Mouse (Mus musculus): ENCODE data around the gene Lcmt1. TPM values are rescaled to one million over a fixed set of nuclear protein-coding genes. Genes with fewer than 3 reads are reported as not detected.

Lcmt1 gene
- polyA plus RNA-seq, 1 experiment from 2014 or later = 50.2 TPM

- 62% methylated on average over 6 of the region's 6 CpGs for WGBS
- H3K4me3 ChIP-seq = no peak overlapping the region
- no peaks in the 10 kb centered on the region for H3K9me3 ChIP-seq
- H3K4me1 ChIP-seq = peaks cover 9% of the 10 kb centered on the region
- peaks cover 7% of the 10 kb centered on the region; the same call in 1 of the 2 replicates for H3K36me3 ChIP-seq
- H3K27ac ChIP-seq = no peak overlapping the region
- DNase-seq (ENCODE audit: low spot score) = no peak
- H3K27me3 ChIP-seq (ENCODE audit: insufficient read depth, poor library complexity, severe bottlenecking) = no peaks in the 10 kb centered on the region
Measured at GRCm38 (mm10) chr7:123394271-123394670, 24.7 kb downstream of the Lcmt1 start.

- Histone ChIP-seq H3K36me3 (no peaks in the 10 kb centered on the region), H3K4me1 (peaks cover 9% of the 10 kb centered on the region), H3K9me3 (no peaks in the 10 kb centered on the region), H3K27me3 (ENCODE audit: insufficient read depth, poor library complexity, severe bottlenecking) (no peaks in the 10 kb centered on the region), H3K4me3 (no peak overlapping the region), H3K27ac (no peak overlapping the region)
- DNase-seq (ENCODE audit: low spot score) = no peak
- 85% methylated on average over 5 of the region's 5 CpGs for WGBS
Measured at GRCm38 (mm10) chr7:123396900-123397299, 27.3 kb downstream of the Lcmt1 start.

- 75% methylated on average over 8 of the region's 8 CpGs for WGBS
- DNase-seq (ENCODE audit: low spot score) = no peak
- no peak overlapping the region for H3K4me3 ChIP-seq
- no peaks in the 10 kb centered on the region for H3K27me3 ChIP-seq (ENCODE audit: insufficient read depth, poor library complexity, severe bottlenecking)
- H3K36me3 ChIP-seq = peaks cover 3% of the 10 kb centered on the region
- peaks cover 9% of the 10 kb centered on the region for H3K4me1 ChIP-seq
- H3K9me3 ChIP-seq = no peaks in the 10 kb centered on the region
- no peak overlapping the region for H3K27ac ChIP-seq
Measured at GRCm38 (mm10) chr7:123397369-123397768, 27.8 kb downstream of the Lcmt1 start.

- Histone ChIP-seq H3K4me3 (no peak overlapping the region), H3K9me3 (no peaks in the 10 kb centered on the region), H3K4me1 (peaks cover 9% of the 10 kb centered on the region), H3K36me3 (peaks cover 6% of the 10 kb centered on the region), H3K27me3 (ENCODE audit: insufficient read depth, poor library complexity, severe bottlenecking) (no peaks in the 10 kb centered on the region), H3K27ac (no peak overlapping the region)
- WGBS = 88% methylated on average over 8 of the region's 8 CpGs
- no peak for DNase-seq (ENCODE audit: low spot score)
Measured at GRCm38 (mm10) chr7:123397931-123398330, 28.3 kb downstream of the Lcmt1 start.

GRCm38 (mm10) chr7:123398828-123399227 is 29.2 kb downstream of the Lcmt1 start:
- 22% methylated on average over 7 of the region's 7 CpGs for WGBS
- Histone ChIP-seq H3K36me3 (peaks cover 9% of the 10 kb centered on the region), H3K4me3 (no peak overlapping the region), H3K9me3 (no peaks in the 10 kb centered on the region), H3K27ac (no peak overlapping the region), H3K4me1 (peaks cover 8% of the 10 kb centered on the region), H3K27me3 (ENCODE audit: insufficient read depth, poor library complexity, severe bottlenecking) (no peaks in the 10 kb centered on the region)
- DNase-seq (ENCODE audit: low spot score) = peak; percentile 83

- H3K27ac ChIP-seq = no peak overlapping the region
- no peaks in the 10 kb centered on the region for H3K9me3 ChIP-seq
- H3K27me3 ChIP-seq (ENCODE audit: insufficient read depth, poor library complexity, severe bottlenecking) = no peaks in the 10 kb centered on the region
- WGBS = 76% methylated on average over 4 of the region's 4 CpGs
- H3K36me3 ChIP-seq = peaks cover 10% of the 10 kb centered on the region
- no peak for DNase-seq (ENCODE audit: low spot score)
- no peak overlapping the region for H3K4me3 ChIP-seq
- peaks cover 9% of the 10 kb centered on the region; the same call in 1 of the 2 replicates for H3K4me1 ChIP-seq
Measured at GRCm38 (mm10) chr7:123399286-123399685, 29.7 kb downstream of the Lcmt1 start.

GRCm38 (mm10) chr7:123401121-123401520 is 31.5 kb downstream of the Lcmt1 start:
- H3K9me3 ChIP-seq = no peaks in the 10 kb centered on the region
- 83% methylated on average over 3 of the region's 3 CpGs for WGBS
- H3K36me3 ChIP-seq = peaks cover 18% of the 10 kb centered on the region
- H3K27me3 ChIP-seq (ENCODE audit: insufficient read depth, poor library complexity, severe bottlenecking) = no peaks in the 10 kb centered on the region
- no peak overlapping the region for H3K27ac ChIP-seq
- H3K4me1 ChIP-seq = peaks cover 16% of the 10 kb centered on the region; the same call in 1 of the 2 replicates
- no peak overlapping the region for H3K4me3 ChIP-seq
- no peak for DNase-seq (ENCODE audit: low spot score)

- H3K27ac ChIP-seq = no peak overlapping the region
Measured at GRCm38 (mm10) chr7:123404198-123404597, 34.6 kb downstream of the Lcmt1 start.

GRCm38 (mm10) chr7:123405619-123406018 is 36.0 kb downstream of the Lcmt1 start:
- Histone ChIP-seq H3K4me3 (no peak overlapping the region), H3K4me1 (peaks cover 16% of the 10 kb centered on the region; the same call in 1 of the 2 replicates), H3K27ac (peak overlapping the region; percentile 76), H3K9me3 (no peaks in the 10 kb centered on the region), H3K27me3 (ENCODE audit: insufficient read depth, poor library complexity, severe bottlenecking) (no peaks in the 10 kb centered on the region), H3K36me3 (peaks cover 21% of the 10 kb centered on the region)
- peak; percentile 82 for DNase-seq (ENCODE audit: low spot score)
- 32% methylated on average over 3 of the region's 3 CpGs for WGBS

More at GRCm38 (mm10) chr7:123404198-123404597, 34.6 kb downstream of the Lcmt1 start:
- no peak for DNase-seq (ENCODE audit: low spot score)
- Histone ChIP-seq H3K4me3 (no peak overlapping the region), H3K36me3 (peaks cover 21% of the 10 kb centered on the region), H3K4me1 (peaks cover 16% of the 10 kb centered on the region; the same call in 1 of the 2 replicates), H3K27me3 (ENCODE audit: insufficient read depth, poor library complexity, severe bottlenecking) (no peaks in the 10 kb centered on the region), H3K9me3 (no peaks in the 10 kb centered on the region)
- 88% methylated on average over 6 of the region's 6 CpGs for WGBS

GRCm38 (mm10) chr7:123406988-123407387 is 37.4 kb downstream of the Lcmt1 start:
- Histone ChIP-seq H3K36me3 (peaks cover 31% of the 10 kb centered on the region), H3K27me3 (ENCODE audit: insufficient read depth, poor library complexity, severe bottlenecking) (no peaks in the 10 kb centered on the region), H3K27ac (no peak overlapping the region), H3K9me3 (no peaks in the 10 kb centered on the region), H3K4me3 (no peak overlapping the region), H3K4me1 (peaks cover 16% of the 10 kb centered on the region; the same call in 1 of the 2 replicates)
- no peak for DNase-seq (ENCODE audit: low spot score)
- WGBS = 89% methylated on average over 4 of the region's 4 CpGs

- no peaks in the 10 kb centered on the region for H3K27me3 ChIP-seq (ENCODE audit: insufficient read depth, poor library complexity, severe bottlenecking)
- no peaks in the 10 kb centered on the region for H3K9me3 ChIP-seq
- no peak overlapping the region for H3K4me3 ChIP-seq
- H3K36me3 ChIP-seq = peaks cover 16% of the 10 kb centered on the region
- WGBS = 93% methylated on average over 7 of the region's 7 CpGs
- no peak overlapping the region for H3K27ac ChIP-seq
- DNase-seq (ENCODE audit: low spot score) = no peak
- peaks cover 5% of the 10 kb centered on the region; the same call in 1 of the 2 replicates for H3K4me1 ChIP-seq
Measured at GRCm38 (mm10) chr7:123410502-123410901, 40.9 kb downstream of the Lcmt1 start.

GRCm38 (mm10) chr7:123411109-123411508 is 41.5 kb downstream of the Lcmt1 start:
- Histone ChIP-seq H3K9me3 (no peaks in the 10 kb centered on the region), H3K36me3 (peaks cover 16% of the 10 kb centered on the region), H3K4me1 (no peaks in the 10 kb centered on the region; the same call in 1 of the 2 replicates), H3K4me3 (no peak overlapping the region), H3K27ac (no peak overlapping the region), H3K27me3 (ENCODE audit: insufficient read depth, poor library complexity, severe bottlenecking) (no peaks in the 10 kb centered on the region)
- 61% methylated on average over 1 of the region's 1 CpGs for WGBS
- no peak for DNase-seq (ENCODE audit: low spot score)

GRCm38 (mm10) chr7:123412143-123412542 is 42.6 kb downstream of the Lcmt1 start:
- no peak overlapping the region for H3K27ac ChIP-seq
- no peak overlapping the region for H3K4me3 ChIP-seq
- no peaks in the 10 kb centered on the region; the same call in 1 of the 2 replicates for H3K4me1 ChIP-seq
- WGBS = 84% methylated on average over 3 of the region's 3 CpGs
- no peaks in the 10 kb centered on the region for H3K9me3 ChIP-seq
- H3K27me3 ChIP-seq (ENCODE audit: insufficient read depth, poor library complexity, severe bottlenecking) = no peaks in the 10 kb centered on the region
- DNase-seq (ENCODE audit: low spot score) = no peak
- peaks cover 16% of the 10 kb centered on the region for H3K36me3 ChIP-seq

- H3K27me3 ChIP-seq (ENCODE audit: insufficient read depth, poor library complexity, severe bottlenecking) = no peaks in the 10 kb centered on the region
- no peak for DNase-seq (ENCODE audit: low spot score)
- H3K9me3 ChIP-seq = no peaks in the 10 kb centered on the region
- WGBS = 73% methylated on average over 4 of the region's 4 CpGs
- no peaks in the 10 kb centered on the region for H3K4me1 ChIP-seq
- H3K27ac ChIP-seq = no peak overlapping the region
- H3K4me3 ChIP-seq = no peak overlapping the region
- peaks cover 23% of the 10 kb centered on the region for H3K36me3 ChIP-seq
Measured at GRCm38 (mm10) chr7:123416803-123417202, 47.2 kb downstream of the Lcmt1 start.
